Mouse (Mus musculus): Measurements from ENCODE around the gene Tapbp. TPM values are rescaled to one million over a fixed set of nuclear protein-coding genes. Genes with fewer than 3 reads are reported as not detected.
A peak's percentile ranks its signal among the peaks of the same experiment; 100 is the strongest.
"Not testable (repeated sequence)": the region's sequence is repeated elsewhere in the genome, so short reads cannot be mapped to it uniquely, and the experiment has no call there.

The Tapbp gene
- polyA plus RNA-seq, 1 experiment from 2014 or later, result 29.6 TPM

DNA sequence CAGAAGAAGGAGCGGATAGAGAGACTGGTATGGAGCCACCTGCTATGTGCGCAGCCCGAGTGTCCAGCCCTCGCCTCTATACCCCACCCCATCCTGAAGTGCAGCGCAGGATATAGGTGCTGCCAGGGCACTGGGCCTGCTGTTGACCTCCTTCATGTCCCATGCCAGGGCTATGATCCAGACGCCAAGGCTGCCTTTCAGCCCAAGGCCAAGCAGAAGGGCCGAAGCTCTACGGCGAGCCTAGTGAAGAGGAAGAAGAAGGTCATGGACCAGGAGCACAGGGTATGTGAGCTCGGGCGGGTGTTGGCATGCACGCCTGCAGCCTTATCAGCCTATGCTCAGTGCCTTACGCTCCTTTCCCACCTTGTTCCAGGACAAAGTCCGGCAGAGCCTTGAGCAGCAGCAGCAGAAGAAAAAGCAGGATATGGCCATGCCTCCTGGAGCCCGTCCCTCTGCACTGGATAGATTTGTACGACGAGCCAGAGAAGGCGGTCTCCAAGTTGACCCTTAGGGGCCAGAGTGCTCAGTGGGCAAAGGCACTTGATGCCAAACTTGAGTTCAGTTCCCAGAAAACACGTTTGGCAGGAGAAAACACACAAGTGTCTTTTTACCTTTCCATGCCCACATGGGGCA lies 33.3 kb downstream of the Tapbp start:
- Histone ChIP-seq H3K9me3 (ENCODE audit: control insufficient read depth, low read length) (no peaks in the 10 kb centered on the region), H3K4me2 (replicated peaks) (peak overlapping the region; percentile 85; the same call in 1 of the 2 replicates), H3K4me3 (replicated peaks; ENCODE audit: low read length) (no peak overlapping the region), H3K9ac (no peak overlapping the region), H3K4me1 (replicated peaks; ENCODE audit: control insufficient read depth, insufficient read depth, low read length) (peaks cover 25% of the 10 kb centered on the region), H3K27ac (no peak overlapping the region), H3K27me3 (ENCODE audit: control insufficient read depth, insufficient read depth, low read length) (no peaks in the 10 kb centered on the region), H3K36me3 (replicated peaks; ENCODE audit: control insufficient read depth, insufficient read depth) (peaks cover 81% of the 10 kb centered on the region)
- no peak for DNase-seq (ENCODE audit: low spot score)
- WGBS, result 89% methylated on average over 19 of the region's 19 CpGs
- ATAC-seq (ENCODE audit: low FRiP score), result no peak

DNA sequence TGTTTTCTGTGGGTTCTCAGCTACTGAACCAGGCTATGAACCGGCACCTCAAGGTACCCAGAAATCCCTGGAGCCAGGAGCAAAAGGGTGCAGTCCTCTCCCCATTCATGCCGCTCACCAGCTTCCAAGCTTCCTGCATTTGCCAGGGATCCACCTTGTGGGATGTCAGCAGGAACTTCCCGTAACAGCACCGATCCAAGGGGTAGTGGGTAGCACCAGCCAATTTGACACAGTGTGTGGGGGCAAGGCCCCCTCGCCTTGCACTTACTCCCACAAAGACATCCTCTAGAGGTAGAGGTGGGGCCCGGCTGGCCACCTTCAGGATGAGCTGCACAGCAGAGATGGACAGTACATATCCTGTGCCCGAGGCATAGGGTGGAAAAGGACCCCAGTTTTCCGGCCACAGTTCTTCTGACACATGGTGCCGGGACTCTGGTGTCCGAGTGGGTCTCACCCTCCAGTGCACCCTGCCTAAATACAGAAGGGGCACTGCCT lies 34.5 kb downstream of the Tapbp start:
- Histone ChIP-seq H3K4me2 (replicated peaks) (peak overlapping the region; percentile 85), H3K9me3 (ENCODE audit: control insufficient read depth, low read length) (no peaks in the 10 kb centered on the region), H3K9ac (peak overlapping the region; percentile 73), H3K27ac (peak overlapping the region; percentile 88; the same call in 1 of the 2 replicates), H3K4me3 (replicated peaks; ENCODE audit: low read length) (peak overlapping the region; percentile 46), H3K27me3 (ENCODE audit: control insufficient read depth, insufficient read depth, low read length) (no peaks in the 10 kb centered on the region), H3K36me3 (replicated peaks; ENCODE audit: control insufficient read depth, insufficient read depth) (peaks cover 72% of the 10 kb centered on the region), H3K4me1 (replicated peaks; ENCODE audit: control insufficient read depth, insufficient read depth, low read length) (peaks cover 33% of the 10 kb centered on the region)
- ATAC-seq (ENCODE audit: low FRiP score) (no peak), DNase-seq (ENCODE audit: low spot score) (no peak)
- WGBS, result 76% methylated on average over 10 of the region's 10 CpGs

DNA sequence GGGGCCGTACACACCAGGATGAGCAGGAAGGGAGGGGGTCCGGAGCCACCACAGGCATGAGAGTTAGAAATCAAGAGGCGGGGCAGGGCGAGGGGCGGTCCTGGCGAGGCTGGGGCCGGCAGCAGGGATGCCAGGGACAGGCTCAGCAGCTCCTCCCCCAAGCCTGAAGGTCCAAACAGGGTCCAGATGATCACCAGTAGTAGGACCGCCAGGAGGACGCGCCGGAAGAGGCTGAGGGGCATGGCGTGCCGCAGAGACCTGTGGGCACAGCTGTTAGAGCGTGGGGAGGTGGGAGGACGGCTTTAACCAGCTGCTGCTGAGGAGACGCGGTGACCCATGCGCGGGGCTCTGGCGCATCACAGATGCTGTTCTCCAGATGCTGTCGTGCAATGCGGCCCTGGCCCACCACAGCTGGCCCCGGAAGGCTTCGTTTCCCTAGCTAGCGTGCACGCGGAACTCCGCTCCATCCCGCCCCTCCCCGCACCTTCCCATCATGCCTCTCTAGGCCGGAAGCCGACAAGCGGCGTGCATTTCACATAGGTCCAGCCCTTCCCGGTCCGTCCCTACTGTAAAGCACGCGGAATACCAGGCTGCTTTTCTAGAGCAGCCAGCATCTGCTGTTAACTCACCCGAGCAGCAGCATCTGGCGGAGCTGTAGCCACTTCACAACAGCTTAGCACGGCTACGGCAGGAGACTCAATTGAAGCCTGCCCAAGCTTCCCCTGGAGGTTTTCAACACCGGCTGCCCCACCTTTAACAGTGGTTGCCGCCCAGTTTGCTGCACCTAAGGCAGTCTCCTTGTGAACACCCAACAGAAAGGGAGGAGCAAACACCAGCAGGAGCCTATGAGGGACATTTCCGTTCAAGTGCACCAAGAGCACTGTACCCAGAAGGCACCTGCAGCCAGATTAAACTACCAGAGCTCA lies 35.6 kb downstream of the Tapbp start, which contains the start of gene B3galt4:
B3galt4 (minus strand) TSS at position 468 of the 926 bp plus-strand sequence.
- Histone ChIP-seq H3K9ac (peak within 1 kb of the TSS; percentile 73), H3K27me3 (ENCODE audit: control insufficient read depth, insufficient read depth, low read length) (no peaks in the 10 kb centered on the region), H3K4me1 (replicated peaks; ENCODE audit: control insufficient read depth, insufficient read depth, low read length) (peaks cover 34% of the 10 kb centered on the region), H3K27ac (peak within 1 kb of the TSS; percentile 88), H3K36me3 (replicated peaks; ENCODE audit: control insufficient read depth, insufficient read depth) (peaks cover 61% of the 10 kb centered on the region), H3K4me3 (replicated peaks; ENCODE audit: low read length) (peak within 1 kb of the TSS; percentile 46), H3K4me2 (replicated peaks) (peak within 1 kb of the TSS; percentile 85), H3K9me3 (ENCODE audit: control insufficient read depth, low read length) (no peaks in the 10 kb centered on the region)
- 2% methylated on average over 44 of the region's 45 CpGs for WGBS
- peak; percentile 84 for DNase-seq (ENCODE audit: low spot score)
- ATAC-seq (ENCODE audit: low FRiP score), result peak; percentile 80

DNA sequence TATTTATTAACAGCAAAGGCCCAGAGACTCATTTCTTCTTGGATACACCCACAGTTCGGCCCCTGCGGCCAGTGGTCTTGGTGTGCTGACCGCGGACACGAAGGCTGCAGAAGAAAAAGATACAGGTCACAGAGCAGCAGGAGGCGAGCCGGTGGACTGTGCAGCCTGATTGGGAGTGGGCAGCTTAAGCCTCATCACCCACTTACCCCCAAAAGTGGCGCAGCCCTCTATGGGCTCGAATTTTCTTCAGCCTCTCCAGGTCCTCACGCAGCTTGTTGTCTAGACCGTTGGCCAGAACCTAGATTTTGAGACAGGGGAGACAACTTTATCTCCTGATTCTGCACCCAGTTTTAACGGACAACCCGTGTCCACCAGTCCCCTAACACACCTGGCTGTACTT lies 36.3 kb downstream of the Tapbp start:
- peaks cover 55% of the 10 kb centered on the region for H3K36me3 ChIP-seq (replicated peaks; ENCODE audit: control insufficient read depth, insufficient read depth)
- ATAC-seq (ENCODE audit: low FRiP score); H3K27me3 ChIP-seq (ENCODE audit: control insufficient read depth, insufficient read depth, low read length); H3K27ac ChIP-seq; DNase-seq (ENCODE audit: low spot score); H3K9me3 ChIP-seq (ENCODE audit: control insufficient read depth, low read length): not testable (repeated sequence)
- H3K4me3 ChIP-seq (replicated peaks; ENCODE audit: low read length), result peak overlapping the region; percentile 46; the same call in 1 of the 2 replicates
- peaks cover 39% of the 10 kb centered on the region for H3K4me1 ChIP-seq (replicated peaks; ENCODE audit: control insufficient read depth, insufficient read depth, low read length)
- 73% methylated on average over 12 of the region's 13 CpGs for WGBS
- H3K4me2 ChIP-seq (replicated peaks), result peak overlapping the region; percentile 85
- H3K9ac ChIP-seq, result peak overlapping the region; percentile 73; the same call in 1 of the 2 replicates

DNA sequence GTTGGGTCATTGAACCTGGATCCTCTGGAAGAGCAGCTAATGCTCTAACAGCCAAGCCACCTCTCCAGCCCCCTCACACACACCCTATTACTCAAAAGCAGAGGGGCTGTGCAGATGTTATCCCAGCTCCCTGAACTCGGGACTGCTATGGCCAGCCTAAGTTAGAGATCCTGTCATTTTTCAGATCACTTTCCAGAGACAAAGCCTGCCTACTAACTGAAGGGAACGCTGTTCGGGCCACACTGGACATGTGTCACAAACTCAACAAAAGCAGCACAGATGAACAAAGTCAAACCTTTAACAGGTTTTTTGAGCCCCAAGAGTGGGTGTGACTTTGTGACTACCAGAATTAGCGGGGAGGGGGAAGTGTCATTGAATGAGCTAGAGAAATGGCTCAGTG lies 37.2 kb downstream of the Tapbp start:
- 0 out of 2 replicates have a peak overlapping the region, but pooled peaks have one; percentile 2 for H3K9ac ChIP-seq
- 0 out of 2 replicates have a peak overlapping the region, but pooled peaks have one; percentile 5 for H3K4me2 ChIP-seq (replicated peaks)
- peaks cover 39% of the 10 kb centered on the region for H3K4me1 ChIP-seq (replicated peaks; ENCODE audit: control insufficient read depth, insufficient read depth, low read length)

DNA sequence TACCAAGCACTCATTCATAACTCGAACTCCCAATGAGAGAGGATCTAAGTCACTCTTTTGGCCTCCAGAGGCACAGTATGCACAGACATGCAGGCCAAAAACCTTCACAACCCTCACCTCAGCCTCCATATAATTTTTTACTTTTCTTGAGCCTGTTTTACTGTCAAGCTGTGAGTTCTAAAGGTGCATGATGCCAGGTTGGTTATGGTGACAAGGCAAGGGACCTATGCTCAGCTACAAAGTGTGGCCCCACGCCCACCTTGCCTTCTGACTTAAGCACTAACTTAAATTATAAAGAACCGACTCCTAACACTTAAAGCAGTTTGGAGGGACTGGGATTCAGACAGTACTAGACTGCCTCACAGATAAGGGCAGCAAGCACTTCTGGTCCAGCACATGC lies 37.6 kb downstream of the Tapbp start:
- Histone ChIP-seq H3K36me3 (replicated peaks; ENCODE audit: control insufficient read depth, insufficient read depth) (peaks cover 46% of the 10 kb centered on the region), H3K9ac (0 out of 2 replicates have a peak overlapping the region, but pooled peaks have one; percentile 90), H3K4me3 (replicated peaks; ENCODE audit: low read length) (no peak overlapping the region), H3K4me1 (replicated peaks; ENCODE audit: control insufficient read depth, insufficient read depth, low read length) (peaks cover 39% of the 10 kb centered on the region), H3K27ac (no peak overlapping the region), H3K27me3 (ENCODE audit: control insufficient read depth, insufficient read depth, low read length) (no peaks in the 10 kb centered on the region), H3K9me3 (ENCODE audit: control insufficient read depth, low read length) (no peaks in the 10 kb centered on the region), H3K4me2 (replicated peaks) (peak overlapping the region; percentile 5; the same call in 1 of the 2 replicates)
- DNase-seq (ENCODE audit: low spot score) (no peak), ATAC-seq (ENCODE audit: low FRiP score) (no peak)
- WGBS, result 80% methylated on average over 3 of the region's 3 CpGs

More for the DNA sequence above, 37.2 kb downstream of the Tapbp start:
- Histone ChIP-seq H3K27me3 (ENCODE audit: control insufficient read depth, insufficient read depth, low read length) (no peaks in the 10 kb centered on the region), H3K27ac (no peak overlapping the region), H3K4me3 (replicated peaks; ENCODE audit: low read length) (no peak overlapping the region), H3K9me3 (ENCODE audit: control insufficient read depth, low read length) (no peaks in the 10 kb centered on the region), H3K36me3 (replicated peaks; ENCODE audit: control insufficient read depth, insufficient read depth) (peaks cover 50% of the 10 kb centered on the region)
- no peak for ATAC-seq (ENCODE audit: low FRiP score)
- DNase-seq (ENCODE audit: low spot score), result no peak
- 78% methylated on average over 4 of the region's 4 CpGs for WGBS

DNA sequence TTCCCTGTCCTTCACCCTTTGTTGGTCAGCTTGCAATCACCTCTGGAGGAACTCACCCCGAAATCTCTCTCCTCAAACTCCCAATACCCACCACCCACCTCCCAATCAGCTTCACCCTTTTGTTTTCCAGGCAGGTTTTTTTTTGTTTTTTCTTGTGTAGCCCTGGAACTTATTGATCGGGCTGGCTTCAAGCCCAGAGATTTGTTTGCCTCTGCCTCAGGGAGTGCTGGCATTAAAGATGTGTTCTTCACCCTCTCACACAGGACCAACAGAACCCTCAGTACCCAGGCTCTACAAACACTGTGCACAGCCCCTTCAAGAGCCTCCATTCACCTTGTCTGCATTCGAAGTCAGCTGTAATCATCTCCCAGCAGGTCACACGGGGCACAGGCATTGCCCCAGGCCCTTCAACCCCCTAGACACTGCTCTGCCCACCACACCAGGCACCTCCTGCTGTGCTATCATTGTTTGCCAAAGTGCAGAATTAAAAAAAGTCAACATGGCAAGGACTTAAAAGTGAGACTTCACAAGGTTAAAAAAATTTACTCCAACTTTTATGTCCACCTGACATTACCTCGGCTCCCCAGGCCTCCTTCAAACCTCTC lies 38.4 kb downstream of the Tapbp start:
- peaks cover 39% of the 10 kb centered on the region for H3K4me1 ChIP-seq (replicated peaks; ENCODE audit: control insufficient read depth, insufficient read depth, low read length)
- peak overlapping the region; percentile 72 for H3K4me2 ChIP-seq (replicated peaks)
- peak overlapping the region; percentile 90 for H3K9ac ChIP-seq
- H3K27me3 ChIP-seq (ENCODE audit: control insufficient read depth, insufficient read depth, low read length), result no peaks in the 10 kb centered on the region
- H3K4me3 ChIP-seq (replicated peaks; ENCODE audit: low read length), result peak overlapping the region; percentile 83
- ATAC-seq (ENCODE audit: low FRiP score), result no peak
- peaks cover 47% of the 10 kb centered on the region for H3K36me3 ChIP-seq (replicated peaks; ENCODE audit: control insufficient read depth, insufficient read depth)
- 39% methylated on average over 5 of the region's 5 CpGs for WGBS
- DNase-seq (ENCODE audit: low spot score), result no peak
- no peak overlapping the region for H3K27ac ChIP-seq
- H3K9me3 ChIP-seq (ENCODE audit: control insufficient read depth, low read length), result no peaks in the 10 kb centered on the region

DNA sequence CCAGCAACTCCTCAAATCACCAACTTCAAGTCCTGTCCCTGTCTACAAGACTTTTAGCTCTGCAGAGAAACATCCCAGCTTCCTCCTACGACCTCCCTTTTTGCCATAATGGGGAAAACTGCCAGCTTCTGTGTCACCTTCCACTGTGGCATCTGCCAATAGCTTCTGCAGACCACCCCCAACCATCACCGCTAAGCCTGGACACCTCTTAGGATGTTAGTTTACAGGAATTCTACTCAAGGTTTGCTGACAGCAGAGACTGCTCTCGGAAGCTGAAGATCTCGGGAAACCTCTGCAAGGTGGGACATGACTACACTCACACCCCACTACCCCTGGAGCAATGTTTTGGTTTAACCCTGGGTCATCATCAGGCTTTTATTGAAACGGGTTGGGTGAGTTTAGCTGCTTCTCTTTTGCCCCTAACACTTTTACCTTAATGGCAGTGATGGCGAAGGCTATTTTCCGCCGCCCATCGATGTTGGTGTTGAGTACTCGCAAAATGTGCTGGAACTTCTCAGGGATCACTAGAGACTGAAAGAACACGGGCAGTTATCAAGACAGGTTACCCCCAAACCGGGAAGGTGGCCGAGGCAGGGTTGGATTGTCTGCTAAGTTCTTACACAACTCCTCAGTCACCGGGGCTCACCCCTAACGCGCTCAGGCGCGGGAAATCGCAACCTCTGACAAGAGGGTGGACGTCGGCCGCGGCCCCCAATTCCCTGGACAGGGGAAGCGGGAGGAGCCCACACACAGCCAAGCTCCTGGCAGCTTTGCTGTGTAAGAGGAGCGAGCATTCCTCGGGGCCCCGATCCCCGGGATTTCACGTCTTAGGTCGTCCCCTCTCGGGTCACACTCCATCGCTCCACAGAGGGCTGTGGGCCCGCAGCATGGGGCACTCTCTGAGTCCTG lies 39.2 kb downstream of the Tapbp start:
- no peak; the same call in 1 of the 2 replicates for ATAC-seq (ENCODE audit: low FRiP score)
- Histone ChIP-seq H3K4me3 (replicated peaks; ENCODE audit: low read length) (peak overlapping the region; percentile 83), H3K9ac (peak overlapping the region; percentile 90), H3K27ac (peak overlapping the region; percentile 85), H3K9me3 (ENCODE audit: control insufficient read depth, low read length) (no peaks in the 10 kb centered on the region), H3K36me3 (replicated peaks; ENCODE audit: control insufficient read depth, insufficient read depth) (peaks cover 48% of the 10 kb centered on the region), H3K4me2 (replicated peaks) (peak overlapping the region; percentile 72), H3K27me3 (ENCODE audit: control insufficient read depth, insufficient read depth, low read length) (no peaks in the 10 kb centered on the region), H3K4me1 (replicated peaks; ENCODE audit: control insufficient read depth, insufficient read depth, low read length) (peaks cover 34% of the 10 kb centered on the region)
- under 1% methylated on average over 33 of the region's 33 CpGs for WGBS
- DNase-seq (ENCODE audit: low spot score), result no peak
